Mouse (Mus musculus): ENCODE data around the gene Dgat2.

Dgat2 gene

GRCm38 (mm10) chr7:99189885-99190284 lies 7.4 kb upstream of the Dgat2 start:
- no peak for DNase-seq

DNA sequence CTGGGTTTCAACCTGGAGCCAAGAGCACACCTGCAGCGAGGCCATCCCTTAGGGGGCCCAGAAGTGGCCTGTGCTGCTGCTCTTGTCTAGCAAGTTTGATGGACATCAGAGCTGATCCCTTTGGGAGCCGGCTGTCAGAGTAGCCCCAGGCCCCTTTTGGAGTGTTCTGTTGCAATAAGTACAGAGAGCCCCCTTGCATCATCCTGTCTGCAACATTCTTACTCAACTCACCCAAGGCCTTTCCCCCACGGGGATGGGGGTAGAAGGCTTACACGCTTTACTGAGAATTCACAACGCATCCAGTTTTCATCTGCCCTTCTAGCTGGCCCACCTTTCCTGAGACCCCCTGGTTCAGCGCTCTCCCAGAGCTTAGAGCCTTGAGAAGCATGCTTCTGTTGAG lies 6.1 kb upstream of the Dgat2 start:
- DNase-seq = no peak

- no peak for DNase-seq
Measured at GRCm38 (mm10) chr7:99187451-99187850, 4.9 kb upstream of the Dgat2 start.

GRCm38 (mm10) chr7:99185405-99185804 lies 2.9 kb upstream of the Dgat2 start:
- DNase-seq = peak; percentile 12

GRCm38 (mm10) chr7:99183751-99184150 lies 1.2 kb upstream of the Dgat2 start:
- no peak for DNase-seq

- no peak for DNase-seq
Measured at GRCm38 (mm10) chr7:99181619-99182431, 694 bp downstream of the Dgat2 start.

DNA sequence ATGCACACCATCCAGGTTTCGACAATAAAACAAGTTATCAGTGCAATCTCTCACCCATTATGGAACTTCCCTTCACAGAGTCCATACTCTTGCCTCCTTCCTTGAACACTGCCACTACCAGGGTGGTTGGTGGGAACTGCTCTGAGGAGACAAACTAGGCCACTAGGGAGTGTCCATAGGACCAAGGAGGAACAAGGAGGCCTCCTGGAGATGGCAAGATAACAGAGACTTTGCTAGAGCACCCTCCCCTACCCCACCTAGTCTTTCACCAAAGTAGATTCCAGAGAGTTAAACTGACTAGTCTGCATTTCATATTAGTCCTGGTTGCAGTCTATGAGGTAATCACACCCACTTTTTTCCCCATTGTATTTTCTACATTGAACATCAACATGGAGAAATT lies 2.4 kb downstream of the Dgat2 start:
- no peak for DNase-seq

DNA sequence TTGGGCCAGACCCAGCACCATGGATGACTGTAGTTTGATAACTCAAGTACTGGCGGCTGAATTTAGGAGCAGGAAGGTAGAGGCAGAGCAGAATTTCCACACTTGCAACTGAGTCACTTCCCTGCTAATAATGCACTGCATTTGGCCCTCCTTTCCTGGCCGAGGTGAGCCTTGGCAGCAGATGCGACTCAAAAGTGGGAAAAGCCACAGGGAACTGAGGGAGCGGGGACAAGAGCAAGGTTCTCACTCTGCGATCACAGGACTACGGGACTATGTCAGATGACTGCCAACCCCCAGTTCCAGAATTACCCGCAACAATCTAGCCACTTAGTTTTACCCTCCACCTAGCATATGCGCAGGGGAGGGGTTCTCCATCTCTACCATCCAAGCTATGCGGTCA lies 3.2 kb downstream of the Dgat2 start:
- no peak for DNase-seq

DNA sequence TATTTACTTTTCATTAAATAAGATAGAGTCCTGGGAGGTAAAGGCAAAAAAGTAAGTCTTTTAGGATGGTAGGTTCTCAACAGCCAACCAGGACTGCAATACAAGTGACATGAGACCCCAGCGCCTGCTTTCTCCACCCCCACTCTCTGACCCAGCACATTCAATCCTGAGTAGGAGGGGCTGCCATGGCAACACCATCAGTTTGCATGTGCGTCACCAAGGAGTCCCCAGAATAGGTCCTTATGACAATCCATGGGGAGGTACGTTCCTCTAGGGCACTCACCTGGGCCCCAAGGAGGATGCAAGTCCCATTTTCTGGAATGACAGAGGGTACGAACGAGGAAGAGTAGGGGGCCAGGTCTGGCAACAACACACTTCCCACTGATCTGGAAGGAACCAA lies 5.1 kb downstream of the Dgat2 start:
- DNase-seq = peak; percentile 6

- DNase-seq = peak; percentile 1
Measured at GRCm38 (mm10) chr7:99175666-99176065, 6.9 kb downstream of the Dgat2 start.

DNA sequence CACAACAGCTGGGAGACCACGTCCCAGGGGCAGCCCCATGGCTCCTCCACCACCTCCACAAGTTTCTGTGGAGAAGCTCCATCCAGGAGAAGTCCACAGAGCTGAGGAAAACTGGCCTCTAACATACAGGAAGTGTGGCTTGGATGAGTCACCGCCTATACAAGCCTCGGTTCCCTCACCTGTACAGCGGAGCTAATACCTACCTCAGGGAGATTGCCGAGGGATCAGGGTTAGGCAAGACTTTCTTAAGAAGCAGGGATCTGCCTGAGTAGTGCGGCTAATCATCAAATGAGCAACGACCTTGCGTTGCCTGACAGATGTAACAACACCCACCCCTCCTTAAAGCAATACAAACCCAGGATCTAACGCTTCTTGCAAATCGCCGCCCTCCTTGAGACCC lies 7.4 kb downstream of the Dgat2 start:
- peak; percentile 1 for DNase-seq

DNA sequence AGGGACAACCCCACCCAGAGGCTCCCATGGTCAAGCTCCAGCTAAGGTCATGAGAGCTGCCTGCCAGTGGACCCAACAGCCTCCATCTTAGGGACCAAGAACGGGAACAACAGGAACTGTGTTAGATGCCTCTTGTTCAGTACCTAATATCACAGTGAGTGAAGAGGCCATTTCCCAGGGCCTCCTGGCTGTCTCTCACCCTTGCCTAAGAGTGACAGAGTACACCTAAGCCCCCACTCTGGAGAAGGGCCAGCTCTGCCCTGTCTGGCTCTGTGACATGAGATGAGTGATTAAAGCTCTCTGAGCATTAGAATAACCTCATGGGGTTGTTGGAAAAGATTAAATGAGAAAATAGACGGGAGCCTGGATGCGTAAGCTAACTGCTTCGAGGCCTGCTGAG lies 8.5 kb downstream of the Dgat2 start:
- peak; percentile 2 for DNase-seq

DNA sequence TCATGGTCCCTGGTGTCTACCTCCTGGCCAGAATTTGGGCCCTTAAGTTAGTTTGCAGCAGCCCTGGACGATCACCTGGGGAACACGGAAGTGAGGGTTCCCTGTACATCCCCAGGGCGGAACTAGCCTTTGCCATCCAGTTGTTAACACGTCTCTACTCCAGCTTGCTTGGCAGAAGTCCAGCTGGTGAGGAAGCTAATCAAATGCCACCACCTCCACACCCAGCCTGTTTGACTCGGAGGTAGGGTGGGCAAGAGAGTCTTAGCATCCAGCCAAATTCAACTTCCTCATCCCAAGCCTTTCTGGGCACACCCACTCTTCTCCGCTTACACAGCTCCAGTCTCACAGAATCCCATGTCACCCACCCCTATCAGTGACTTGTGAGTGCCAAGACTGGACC lies 9.6 kb downstream of the Dgat2 start:
- DNase-seq = peak; percentile 9

GRCm38 (mm10) chr7:99171730-99172463 lies 10.6 kb downstream of the Dgat2 start:
- DNase-seq = no peak

- no peak for DNase-seq
Measured at GRCm38 (mm10) chr7:99170519-99170918, 12.0 kb downstream of the Dgat2 start.

DNA sequence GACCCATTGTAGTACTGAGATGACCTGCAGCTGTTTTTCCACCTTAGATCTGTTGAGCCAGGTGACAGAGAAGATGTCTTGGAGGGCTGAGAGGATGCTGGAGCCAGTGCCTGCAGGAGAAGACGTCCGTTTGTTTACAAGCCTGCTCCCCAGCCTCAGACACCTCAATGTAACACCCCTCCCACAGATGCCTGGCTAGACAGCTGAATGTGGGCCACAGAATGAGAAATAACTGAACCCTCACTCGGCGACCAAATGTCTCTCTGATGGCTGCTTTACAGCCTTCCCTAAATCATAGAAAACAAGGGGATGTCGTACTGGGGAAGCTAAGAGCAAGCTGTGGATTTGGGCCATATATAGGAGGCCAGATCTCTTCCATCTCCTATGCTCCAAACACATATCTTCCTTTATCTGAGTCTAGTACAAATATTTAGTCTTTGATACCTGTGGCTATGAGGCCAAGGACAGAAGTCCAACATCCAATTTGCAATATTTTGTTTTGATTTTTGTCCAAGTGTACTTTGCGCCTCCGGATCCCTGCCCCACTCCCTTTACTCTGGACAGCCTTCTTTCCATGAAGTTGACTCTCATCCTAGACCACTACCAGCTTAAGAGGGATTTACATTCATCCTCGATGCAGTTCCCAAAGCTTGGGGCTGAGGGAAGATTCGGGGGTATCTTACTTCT lies 12.7 kb downstream of the Dgat2 start:
- DNase-seq = no peak

GRCm38 (mm10) chr7:99168756-99169155 lies 13.8 kb downstream of the Dgat2 start:
- no peak for DNase-seq

GRCm38 (mm10) chr7:99167939-99168338 lies 14.6 kb downstream of the Dgat2 start:
- no peak for DNase-seq

DNA sequence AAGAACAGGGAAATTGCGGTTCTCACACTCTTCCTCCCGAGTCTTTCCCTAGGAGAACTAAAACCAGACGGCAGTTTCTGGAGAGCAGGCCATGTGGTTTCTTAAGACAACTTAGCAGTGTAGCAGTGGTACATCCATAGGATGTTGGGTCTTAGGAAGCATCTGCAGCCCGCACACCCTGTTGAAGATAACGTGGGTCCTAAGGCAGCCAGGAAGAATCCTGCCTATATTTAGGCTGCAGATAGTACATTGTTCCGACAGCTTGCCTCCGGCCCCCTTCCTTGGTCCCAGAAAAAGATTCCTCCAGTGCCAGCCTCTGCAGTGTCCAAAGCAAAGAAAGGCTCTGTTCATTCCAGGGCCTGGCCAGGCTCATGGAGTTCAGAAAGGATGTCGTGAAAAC lies 16.4 kb downstream of the Dgat2 start:
- DNase-seq = no peak

DNA sequence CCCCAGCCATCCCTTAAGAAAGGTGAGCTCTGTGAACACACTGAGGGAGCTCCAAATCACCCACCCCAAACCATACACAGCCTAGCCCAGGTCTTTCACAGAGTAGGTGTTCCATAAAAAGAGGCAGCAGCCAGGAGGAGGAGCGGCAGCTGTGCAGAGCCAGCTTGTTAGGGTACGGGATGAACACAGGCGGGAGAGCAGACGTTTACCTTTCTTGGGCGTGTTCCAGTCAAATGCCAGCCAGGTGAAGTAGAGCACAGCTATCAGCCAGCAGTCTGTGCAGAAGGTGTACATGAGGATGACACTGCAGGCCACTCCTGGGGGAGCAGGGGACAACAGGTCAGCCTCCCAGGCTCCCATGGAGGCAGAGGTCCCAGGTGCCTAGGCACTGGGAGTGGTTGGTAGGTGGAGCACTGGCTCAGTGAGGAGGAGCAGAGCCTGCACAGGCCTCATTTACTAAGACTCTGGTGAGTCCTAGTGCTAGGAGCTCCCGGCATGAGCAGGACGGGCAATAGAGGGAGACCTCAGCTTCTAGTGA lies 17.6 kb downstream of the Dgat2 start:
- no peak for DNase-seq

DNA sequence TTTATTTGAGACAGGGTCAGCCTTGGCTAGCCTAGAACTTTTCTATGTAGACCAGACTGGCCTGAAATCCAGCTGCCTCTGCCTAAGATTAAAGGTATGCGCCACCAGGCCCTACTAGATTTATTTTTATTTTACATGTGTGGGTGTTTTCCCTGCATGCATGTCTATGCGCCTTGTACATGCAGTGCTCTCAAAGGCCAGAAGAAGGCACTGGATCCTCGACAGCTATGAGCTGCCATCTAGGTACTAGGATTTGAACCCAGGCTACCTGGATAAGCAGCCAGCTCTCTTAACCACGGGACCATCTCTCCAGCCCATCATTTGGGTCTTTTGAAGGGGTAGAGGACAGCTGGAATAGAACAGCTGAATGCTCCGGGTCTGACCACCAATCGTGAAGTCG lies 20.1 kb downstream of the Dgat2 start:
- no peak for DNase-seq

DNA sequence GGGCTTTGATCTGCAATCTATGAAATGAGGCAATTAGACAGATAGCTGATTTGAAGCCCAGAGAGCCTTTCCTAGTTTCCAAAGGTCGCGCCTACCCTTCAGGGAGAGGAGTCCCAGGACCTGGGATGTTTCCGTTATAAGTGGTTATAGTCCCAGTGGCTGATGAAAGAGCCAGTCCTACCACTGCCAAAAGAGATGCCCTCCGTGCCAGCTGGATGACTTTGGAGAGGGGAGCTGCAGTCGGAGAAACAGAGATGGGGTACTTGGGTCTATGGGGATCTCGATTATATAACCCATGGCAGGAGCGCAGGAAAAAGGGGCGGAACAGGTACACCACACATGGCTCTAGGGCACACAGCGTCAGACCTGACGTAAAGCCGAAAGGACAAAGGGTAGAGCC lies 20.6 kb downstream of the Dgat2 start:
- DNase-seq = no peak

- no peak for DNase-seq
Measured at GRCm38 (mm10) chr7:99161529-99161928, 21.0 kb downstream of the Dgat2 start.

- no peak for DNase-seq
Measured at GRCm38 (mm10) chr7:99160995-99161394, 21.5 kb downstream of the Dgat2 start.

Measured in cerebellum, adult 11-12 months (tissue).